Mouse (Mus musculus) midbrain, embryonic 11.5 days (tissue): ENCODE measurements around the gene Trim34b. TPM values are rescaled to one million over a fixed set of nuclear protein-coding genes. Genes with fewer than 3 reads are reported as not detected.
"Not testable (repeated sequence)": the region's sequence is repeated elsewhere in the genome, so short reads cannot be mapped to it uniquely, and the experiment has no call there.

ENCODE experiments used
- ATAC-seq: fragments of 200-750 bp; cut with Nextera tagmentation; 2 replicates; pipeline ENCODE4 v1.8.0; 2017; ENCODE audit warnings: moderate TSS enrichment, moderate library complexity; ENCODE audit not compliant: low FRiP score
- DNase-seq: peaks from one replicate; pipeline ENCODE4 v3.0.0; 2015; ENCODE audit warnings: low spot score; ENCODE audit errors: missing footprints
- H3K27ac ChIP-seq: fragments of 300-500 bp; sonication (generic); 2 replicates; pipeline ENCODE4 v1.5.1; 2014; ENCODE audit warnings: low read depth, low read length
- H3K27me3 ChIP-seq: fragments of 300-500 bp; sonication (generic); 2 replicates; pipeline ENCODE4 v1.6.1; 2014; ENCODE audit warnings: mild to moderate bottlenecking, low read length, moderate library complexity, mixed read lengths; ENCODE audit not compliant: control insufficient read depth, insufficient read depth
- H3K36me3 ChIP-seq: fragments of 300-500 bp; sonication (generic); 2 replicates; pipeline ENCODE4 v1.6.1; 2014; ENCODE audit warnings: mild to moderate bottlenecking, low read length, moderate library complexity, mixed read lengths; ENCODE audit not compliant: control insufficient read depth, insufficient read depth
- H3K4me1 ChIP-seq: fragments of 300-500 bp; sonication (generic); 2 replicates; pipeline ENCODE4 v1.6.1; 2014; ENCODE audit warnings: low read length; ENCODE audit not compliant: control insufficient read depth, insufficient read depth
- H3K4me2 ChIP-seq: fragments of 300-500 bp; sonication (generic); 2 replicates; pipeline ENCODE4 v1.6.1; 2014; ENCODE audit warnings: mild to moderate bottlenecking, moderate library complexity
- H3K4me3 ChIP-seq: fragments of 300-500 bp; sonication (generic); 2 replicates; pipeline ENCODE4 v1.5.1; 2014; ENCODE audit warnings: low read depth, low read length
- H3K9ac ChIP-seq: fragments of 300-500 bp; sonication (generic); 2 replicates; pipeline ENCODE4 v1.6.1; 2014; ENCODE audit warnings: low read length
- H3K9me3 ChIP-seq: fragments of 300-500 bp; sonication (generic); 2 replicates; pipeline ENCODE4 v1.6.1; 2016; ENCODE audit warnings: low read length; ENCODE audit not compliant: control insufficient read depth
- WGBS: fragments of 180-500 bp; shearing (Covaris S2); extraction: QIAGEN DNeasy Blood & Tissue Kit; methylation state at CpG from one replicate; pipeline ENCODE4 v1.1.7; 2014; 5-methylcytosine and 5-hydroxymethylcytosine counted together
- polyA plus RNA-seq: library from polyadenylated mRNA; unstranded; fragments of >200 nt; fragmentation: Nextera tagmentation; extraction: Ambion mirVana; gene quantifications from 2 replicates; pipeline ENCODE4 v1.2.1, GENCODE M21; 2014

The Trim34b gene
- polyA plus RNA-seq, 1 experiment from 2014 or later = not detected

GRCm38 (mm10) chr7:104340744-104341143, 11.5 kb downstream of the Trim34b start:
- not testable (repeated sequence) for DNase-seq, H3K4me2 ChIP-seq, H3K36me3 ChIP-seq, H3K4me3 ChIP-seq, H3K9me3 ChIP-seq, H3K27me3 ChIP-seq, H3K9ac ChIP-seq, H3K27ac ChIP-seq, ATAC-seq, H3K4me1 ChIP-seq
- 86% methylated on average over 2 of the region's 4 CpGs for WGBS

DNA sequence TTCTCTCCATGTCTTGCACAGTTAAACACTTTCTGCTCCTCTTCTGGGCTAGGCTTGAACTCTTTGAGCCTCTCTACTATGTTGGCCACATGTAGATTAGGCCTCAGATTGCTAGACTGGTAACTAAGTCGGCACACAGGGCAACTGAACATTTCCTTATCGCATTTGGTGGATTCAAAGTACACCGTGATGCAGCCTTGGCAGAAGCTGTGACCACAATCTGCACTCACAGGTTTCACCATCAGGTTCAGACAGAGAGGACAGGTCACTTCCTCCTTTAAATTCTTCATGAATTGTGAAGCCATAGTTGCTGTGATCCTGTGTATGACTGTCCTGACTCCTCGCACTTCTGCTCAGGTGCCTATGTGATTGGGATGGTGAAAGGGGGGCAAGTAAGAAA, 18.8 kb downstream of the Trim34b start:
- not testable (repeated sequence) for H3K27me3 ChIP-seq, DNase-seq, H3K27ac ChIP-seq, H3K4me3 ChIP-seq, H3K9me3 ChIP-seq, H3K36me3 ChIP-seq, H3K4me2 ChIP-seq, ATAC-seq, H3K4me1 ChIP-seq, H3K9ac ChIP-seq
- WGBS = 88% methylated on average over 4 of the region's 4 CpGs

DNA sequence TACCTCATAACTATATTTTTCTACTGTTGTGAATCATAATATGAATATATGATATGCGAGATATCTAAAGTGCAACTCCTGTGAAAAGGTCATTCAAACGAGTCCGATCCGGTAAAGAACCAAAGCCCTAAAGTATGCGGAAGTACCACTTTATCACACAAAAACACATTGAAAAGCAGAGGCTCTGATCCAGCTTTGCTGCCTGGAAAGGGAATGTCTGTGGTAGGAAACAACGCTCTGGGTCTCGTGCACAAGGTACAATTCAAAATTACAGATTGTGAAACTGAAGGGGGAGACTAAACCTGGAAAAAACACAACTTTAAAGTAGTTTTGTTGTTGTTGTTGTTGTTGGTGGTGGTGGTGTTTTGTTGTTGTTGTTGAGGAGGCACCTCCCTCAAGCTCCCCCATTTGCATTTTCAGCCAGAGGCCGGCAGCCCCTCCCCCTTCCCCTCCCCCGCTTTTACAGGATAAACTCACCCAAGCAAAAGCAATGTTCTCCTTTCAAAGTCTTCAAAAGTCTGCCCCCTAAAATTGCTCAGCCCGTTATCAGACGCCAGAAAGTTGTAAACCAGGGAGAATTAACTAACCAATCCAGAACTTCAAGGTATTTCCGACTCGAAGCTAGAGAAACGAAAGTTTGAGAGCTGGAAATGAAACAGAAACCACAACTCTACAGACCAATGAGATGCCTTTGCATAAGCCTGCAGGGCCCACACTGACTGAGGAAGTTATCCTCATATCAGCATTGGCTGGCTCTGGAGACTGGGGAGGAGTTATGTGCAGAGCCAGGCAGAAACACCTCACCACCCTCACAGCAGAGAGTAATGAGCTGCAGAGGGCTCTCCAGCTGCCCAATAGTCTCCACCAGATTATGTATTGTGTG, 23.7 kb downstream of the Trim34b start, which contains the start of gene Trim12c:
Gene Trim12c (minus strand): TSS at position 646 of the 883 bp plus-strand sequence.
- ATAC-seq = peak; percentile 93
- H3K4me3 ChIP-seq = peak within 1 kb of the TSS; percentile 23
- H3K9ac ChIP-seq = peak within 1 kb of the TSS; percentile 36; the same call in 1 of the 2 replicates
- H3K36me3 ChIP-seq = no peaks in the 10 kb centered on the region
- H3K4me2 ChIP-seq = peak within 1 kb of the TSS; percentile 39; the same call in 1 of the 2 replicates
- H3K9me3 ChIP-seq = no peaks in the 10 kb centered on the region
- WGBS = 9% methylated on average over 14 of the region's 14 CpGs
- H3K27ac ChIP-seq = no peak within 1 kb of the TSS
- DNase-seq = peak; percentile 87
- H3K4me1 ChIP-seq = no peaks in the 10 kb centered on the region
- H3K27me3 ChIP-seq = no peaks in the 10 kb centered on the region

DNA sequence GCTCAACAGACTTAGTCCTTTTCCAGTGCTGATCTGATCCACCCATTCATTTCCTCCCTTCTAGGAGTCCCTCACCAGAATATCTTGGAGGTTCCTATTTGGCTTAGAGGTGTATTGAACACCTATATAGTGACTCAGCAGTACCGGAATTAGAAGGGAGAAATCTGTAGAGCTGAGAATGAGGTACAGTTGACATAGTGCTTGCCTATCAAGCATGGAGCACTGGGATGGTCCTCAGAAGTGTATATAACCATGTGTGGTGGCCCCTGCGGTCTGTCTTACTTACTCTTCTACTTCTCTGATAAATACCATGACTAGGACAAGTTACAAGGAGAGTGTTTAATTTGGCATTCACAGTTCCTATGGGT, 24.3 kb downstream of the Trim34b start:
- Histone ChIP-seq H3K4me2 (no peak overlapping the region), H3K9ac (no peak overlapping the region), H3K4me1 (no peaks in the 10 kb centered on the region), H3K27ac (no peak overlapping the region), H3K4me3 (no peak overlapping the region), H3K36me3 (no peaks in the 10 kb centered on the region), H3K27me3 (no peaks in the 10 kb centered on the region), H3K9me3 (no peaks in the 10 kb centered on the region)
- WGBS = 84% methylated on average over 2 of the region's 2 CpGs
- ATAC-seq (peak; percentile 47), DNase-seq (peak; percentile 85)

DNA sequence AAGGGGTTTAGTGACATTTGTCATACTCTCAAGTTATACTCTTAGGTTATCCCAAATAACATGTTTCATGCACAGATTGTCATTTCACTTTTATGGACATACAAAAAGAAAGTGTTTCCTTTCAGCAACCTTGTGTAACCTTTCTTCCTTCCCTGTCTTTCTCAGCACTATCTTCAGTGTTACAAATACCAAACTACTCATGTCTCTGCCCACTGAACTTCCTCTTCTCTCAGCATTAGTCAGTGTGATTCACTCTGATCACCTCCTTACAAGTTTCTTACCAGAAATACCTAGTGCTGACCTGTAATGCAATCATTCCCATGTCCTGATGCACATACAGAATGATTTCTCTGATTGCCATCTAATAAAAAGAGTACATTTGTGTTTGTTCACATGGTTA, 37.1 kb downstream of the Trim34b start:
- ATAC-seq (no peak), DNase-seq (no peak)
- H3K4me2 ChIP-seq = no peak overlapping the region
- H3K27me3 ChIP-seq = no peaks in the 10 kb centered on the region
- H3K4me1 ChIP-seq = no peaks in the 10 kb centered on the region
- no peak overlapping the region for H3K27ac ChIP-seq
- H3K9ac ChIP-seq = no peak overlapping the region
- H3K9me3 ChIP-seq = no peaks in the 10 kb centered on the region
- no peaks in the 10 kb centered on the region for H3K36me3 ChIP-seq
- no peak overlapping the region for H3K4me3 ChIP-seq

- no peaks in the 10 kb centered on the region for H3K36me3 ChIP-seq
- DNase-seq (no peak), ATAC-seq (no peak)
- H3K4me1 ChIP-seq = no peaks in the 10 kb centered on the region
- no peaks in the 10 kb centered on the region for H3K27me3 ChIP-seq
- no peak within 1 kb of the TSS for H3K9ac ChIP-seq
- H3K27ac ChIP-seq = no peak within 1 kb of the TSS
- H3K4me3 ChIP-seq = no peak within 1 kb of the TSS
- H3K9me3 ChIP-seq = no peaks in the 10 kb centered on the region
- 74% methylated on average over 1 of the region's 1 CpGs for WGBS
- no peak within 1 kb of the TSS for H3K4me2 ChIP-seq
These were observed 40.6 kb downstream of the Trim34b start, which contains the start of gene Trim30b for GRCm38 (mm10) chr7:104369736-104370414. Gene Trim30b (minus strand): TSS chr7:104369884.

Other genes starting within 250 kb of the Trim34b start
- not detected in 2 replicates for gene Olfr645, start 244.0 kb upstream of the Trim34b start, polyA plus RNA-seq
- gene Olfr646, start 224.6 kb upstream of the Trim34b start, polyA plus RNA-seq = not detected in 2 replicates
- not detected in 2 replicates for gene Ubqln5, start 199.6 kb upstream of the Trim34b start, polyA plus RNA-seq
- gene Olfr643, start 192.1 kb upstream of the Trim34b start, polyA plus RNA-seq = not detected in 2 replicates
- not detected in 2 replicates for gene Ubqln3, start 186.2 kb upstream of the Trim34b start, polyA plus RNA-seq
- not detected in 2 replicates for gene Ubqlnl, start 178.9 kb upstream of the Trim34b start, polyA plus RNA-seq
- gene Olfm5, start 164.6 kb upstream of the Trim34b start, polyA plus RNA-seq = not detected in 2 replicates
- gene Olfr648, start 146.1 kb upstream of the Trim34b start, polyA plus RNA-seq = 0.19 and 0.26 TPM in 2 replicates
- not detected in 2 replicates for gene Olfr649, start 133.5 kb upstream of the Trim34b start, polyA plus RNA-seq
- 2.5 and 2.8 TPM in 2 replicates for gene Trim6, start 110.7 kb upstream of the Trim34b start, polyA plus RNA-seq
- gene Trim34a, start 85.0 kb upstream of the Trim34b start, polyA plus RNA-seq = 0.63 and 0.68 TPM in 2 replicates
- gene Trim5, start 41.4 kb upstream of the Trim34b start, polyA plus RNA-seq = 0.40 TPM in 1 of 2 replicates, not detected in the other
- gene Trim12a, start 14.0 kb upstream of the Trim34b start, polyA plus RNA-seq = 1.9 and 2.1 TPM in 2 replicates
- 0.30 and 0.65 TPM in 2 replicates for gene Trim12c, start 23.9 kb downstream of the Trim34b start, polyA plus RNA-seq
- not detected in 2 replicates for gene Trim30b, start 40.4 kb downstream of the Trim34b start, polyA plus RNA-seq
- 0.10 TPM in 1 of 2 replicates, not detected in the other for gene Trim30c, start 71.4 kb downstream of the Trim34b start, polyA plus RNA-seq
- 1.1 and 1.2 TPM in 2 replicates for gene Trim30a, start 135.7 kb downstream of the Trim34b start, polyA plus RNA-seq
- gene Trim30d, start 178.4 kb downstream of the Trim34b start, polyA plus RNA-seq = 0.07 and 0.34 TPM in 2 replicates
- gene Olfr651, start 220.7 kb downstream of the Trim34b start, polyA plus RNA-seq = not detected in 2 replicates
- not detected in 2 replicates for gene Olfr652, start 231.4 kb downstream of the Trim34b start, polyA plus RNA-seq
- not detected in 2 replicates for gene Olfr653, start 247.8 kb downstream of the Trim34b start, polyA plus RNA-seq